Mouse (Mus musculus): ENCODE results near the gene Prss28.

Gene Prss28

DNA sequence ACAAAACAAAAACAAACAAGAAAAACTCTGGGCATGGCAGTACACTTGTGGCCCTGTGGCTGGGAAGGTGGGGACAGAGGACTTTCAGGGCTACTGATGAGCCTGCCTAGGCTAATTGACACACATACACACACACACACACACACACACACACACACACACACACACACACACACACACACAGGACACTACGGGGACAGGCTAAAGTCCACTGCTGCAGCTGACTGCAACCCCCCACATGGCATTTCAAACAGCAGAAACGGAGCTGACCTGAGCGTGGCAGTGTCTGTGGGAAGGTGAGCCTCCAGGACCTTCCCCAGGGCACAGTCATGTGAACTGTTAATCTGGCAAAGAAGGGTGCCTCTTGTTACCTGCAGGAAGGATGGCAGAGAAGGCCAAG, 33.0 kb downstream of the Prss28 start:
- DNase-seq (ENCODE audit: low spot score) = no peak

DNA sequence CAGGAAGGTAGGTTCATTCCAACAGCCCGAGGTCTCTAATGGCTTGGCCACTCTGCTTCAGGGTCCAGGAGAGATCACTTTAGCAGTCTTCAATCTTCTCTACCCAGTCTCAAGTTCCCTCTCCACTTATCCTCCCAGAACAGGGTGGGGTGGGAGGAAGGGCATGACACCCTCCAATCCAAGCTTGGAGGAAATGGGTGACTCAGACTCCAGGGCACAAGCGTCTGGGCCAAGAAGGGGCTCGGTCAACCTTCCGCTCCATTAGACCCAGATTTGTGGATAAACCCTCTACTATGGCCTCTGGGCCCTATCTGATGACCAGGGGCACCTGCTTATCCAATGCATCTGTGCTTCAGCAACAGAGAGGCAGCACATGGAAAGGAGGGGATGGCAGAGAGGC, 37.0 kb downstream of the Prss28 start, which contains the start of gene Tpsab1:
Gene Tpsab1, minus strand, starts transcription at position 101 of the 400 bp plus-strand sequence.
- no peak for DNase-seq (ENCODE audit: low spot score)

DNA sequence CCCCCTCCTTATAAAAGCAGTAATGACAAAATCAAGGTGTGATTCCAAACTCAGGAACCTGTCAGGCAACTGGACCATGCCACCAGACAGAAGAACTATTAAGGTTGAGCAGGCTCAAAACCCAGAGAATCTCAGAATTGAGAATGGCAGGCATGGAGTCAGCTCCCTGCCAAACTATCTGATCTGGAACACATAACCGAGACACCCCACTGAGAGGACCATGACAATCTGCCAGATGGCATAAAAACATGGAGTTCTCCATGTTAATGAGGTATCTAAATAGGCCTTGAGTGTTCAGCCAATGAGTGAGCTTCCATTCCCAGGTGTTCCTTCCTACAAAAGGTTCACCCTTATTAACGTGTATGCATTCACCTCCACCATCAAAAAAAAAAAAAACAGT, 52.8 kb downstream of the Prss28 start:
- DNase-seq (ENCODE audit: low spot score) = no peak

Measured in ovary, postnatal 36 days (tissue).